Mouse (Mus musculus) gastrocnemius, postnatal 4 days (tissue): ENCODE results near the gene 4930469K13Rik. TPM values are rescaled to one million over a fixed set of nuclear protein-coding genes. Genes with fewer than 3 reads are reported as not detected.

Source experiments
- DNase-seq, 2 experiments: peaks; one replicate each; pipeline ENCODE4 v3.0.0; 2021 to 2022; ENCODE audit warnings: low spot score in 2 of 2, mixed read lengths in 2 of 2
- total RNA-seq, 2 experiments: library from RNA; stranded (reverse); gene quantifications; 2 replicates each; pipeline ENCODE4 v1.2.3; 2021

The 4930469K13Rik gene
- total RNA-seq, 2 experiments from 2014 or later, result not detected

- no peak for DNase-seq
These were observed 153.5 kb downstream of the 4930469K13Rik start for GRCm38 (mm10) chr11:33944786-33945328.

GRCm38 (mm10) chr11:33944067-33944785 lies 154.1 kb downstream of the 4930469K13Rik start:
- no peak for DNase-seq

GRCm38 (mm10) chr11:33943565-33943964 lies 154.8 kb downstream of the 4930469K13Rik start:
- DNase-seq, result no peak

GRCm38 (mm10) chr11:33939456-33940113 lies 158.8 kb downstream of the 4930469K13Rik start:
- DNase-seq, result no peak

DNA sequence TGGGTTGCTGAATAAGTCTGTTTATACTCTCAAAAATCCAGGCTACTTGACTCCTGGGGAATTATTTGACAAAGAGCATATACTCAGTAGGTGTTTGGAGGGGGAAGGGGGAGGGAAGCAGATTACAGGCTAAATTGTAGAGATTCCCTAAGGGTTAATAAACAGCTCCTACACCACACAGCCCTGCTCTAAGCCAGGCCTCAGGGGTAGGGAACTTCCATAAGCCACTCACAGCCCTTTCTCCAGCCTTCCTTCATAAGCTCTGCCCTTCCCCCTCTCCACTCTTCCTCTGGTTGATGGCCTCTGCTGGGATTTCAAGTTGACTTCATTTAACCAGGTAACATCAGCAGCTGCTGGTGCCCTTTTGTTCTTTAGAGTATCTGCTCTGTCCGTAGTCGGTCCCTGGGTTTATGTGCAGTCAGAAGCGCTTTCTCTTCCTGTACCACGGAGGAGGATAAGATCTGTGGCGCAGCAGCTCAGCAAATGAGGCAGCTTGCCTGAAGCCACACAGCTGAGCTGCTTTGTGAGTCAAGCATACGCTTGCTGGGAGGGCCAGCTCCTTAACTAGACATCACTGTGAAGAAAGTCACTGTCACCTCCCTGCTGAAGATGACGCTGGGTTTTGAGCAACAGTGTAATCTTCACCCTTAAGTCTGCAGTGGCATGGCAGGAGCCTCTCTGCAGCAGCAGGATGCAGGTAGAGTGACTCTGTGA lies 159.6 kb downstream of the 4930469K13Rik start:
- no peak for DNase-seq

GRCm38 (mm10) chr11:33937641-33938040 lies 160.7 kb downstream of the 4930469K13Rik start:
- DNase-seq, result no peak

- no peak for DNase-seq
These were observed 164.1 kb downstream of the 4930469K13Rik start for GRCm38 (mm10) chr11:33934286-33934685.

- DNase-seq, result no peak
These were observed 165.8 kb downstream of the 4930469K13Rik start for GRCm38 (mm10) chr11:33932386-33933111.

DNA sequence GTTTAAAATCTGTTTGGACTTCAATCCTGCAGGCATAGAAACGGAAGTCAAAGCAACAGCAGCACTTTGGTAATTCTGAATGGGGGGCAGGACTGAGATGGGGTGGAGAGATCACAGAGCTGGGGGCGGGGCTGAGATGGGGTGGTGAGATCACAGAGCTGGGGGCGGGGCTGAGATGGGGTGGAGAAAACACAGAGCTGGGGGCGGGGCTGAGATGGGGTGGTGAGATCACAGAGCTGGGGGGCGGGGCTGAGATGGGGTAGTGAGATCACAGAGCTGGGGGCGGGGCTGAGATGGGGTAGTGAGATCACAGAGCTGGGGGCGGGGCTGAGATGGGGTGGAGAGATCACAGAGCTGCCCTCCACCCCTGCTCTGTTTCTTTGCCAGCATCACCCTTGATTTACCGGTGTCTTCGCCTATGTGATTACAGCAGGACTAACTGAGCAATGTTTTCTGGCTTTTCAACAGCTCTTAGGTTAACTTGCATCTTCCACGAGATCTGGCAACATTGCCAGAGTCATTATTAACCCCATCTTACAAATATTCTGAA lies 166.4 kb downstream of the 4930469K13Rik start:
- DNase-seq, result peak in 1 of 2 experiments; percentile 23

DNA sequence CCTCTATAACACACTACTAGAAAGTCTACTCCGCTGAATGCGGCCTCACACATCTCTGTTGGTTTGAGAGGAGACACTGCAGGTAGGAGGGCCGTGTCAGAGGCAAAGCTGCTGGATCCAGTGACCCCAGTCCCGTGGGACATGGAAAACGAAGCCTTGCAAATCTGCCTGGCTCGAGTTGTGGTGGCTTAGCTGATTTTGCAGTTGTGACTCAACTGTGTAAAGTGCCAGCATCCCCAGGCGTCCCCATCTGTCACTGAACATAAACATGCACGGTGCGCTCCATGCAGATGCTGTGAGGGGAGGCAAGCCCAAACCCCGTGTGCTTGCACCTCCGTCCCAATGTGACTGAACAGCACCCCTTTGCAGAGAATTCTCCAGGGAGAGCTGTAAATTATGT lies 168.9 kb downstream of the 4930469K13Rik start:
- DNase-seq, result peak in 1 of 2 experiments; percentile 24

DNA sequence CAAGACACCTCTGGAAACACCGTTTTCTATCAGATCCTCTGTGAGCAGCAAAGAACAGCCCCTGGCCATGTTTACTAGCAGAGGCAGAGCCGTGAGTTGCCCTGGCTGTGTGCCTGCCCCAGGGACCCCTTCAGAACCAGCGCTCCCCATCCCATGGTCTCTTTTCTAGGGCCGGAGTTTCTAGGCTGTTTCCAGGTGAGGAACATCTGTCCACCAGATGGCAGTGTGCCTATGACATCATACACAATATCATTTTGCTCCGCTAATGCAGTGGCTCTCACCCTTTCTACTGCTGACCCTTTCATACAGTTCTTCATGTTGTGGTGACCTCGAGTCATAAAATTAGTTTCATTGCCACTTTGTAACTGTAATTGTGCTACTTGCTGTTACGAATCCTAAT lies 169.7 kb downstream of the 4930469K13Rik start:
- DNase-seq, result peak in 1 of 2 experiments; percentile 29

DNA sequence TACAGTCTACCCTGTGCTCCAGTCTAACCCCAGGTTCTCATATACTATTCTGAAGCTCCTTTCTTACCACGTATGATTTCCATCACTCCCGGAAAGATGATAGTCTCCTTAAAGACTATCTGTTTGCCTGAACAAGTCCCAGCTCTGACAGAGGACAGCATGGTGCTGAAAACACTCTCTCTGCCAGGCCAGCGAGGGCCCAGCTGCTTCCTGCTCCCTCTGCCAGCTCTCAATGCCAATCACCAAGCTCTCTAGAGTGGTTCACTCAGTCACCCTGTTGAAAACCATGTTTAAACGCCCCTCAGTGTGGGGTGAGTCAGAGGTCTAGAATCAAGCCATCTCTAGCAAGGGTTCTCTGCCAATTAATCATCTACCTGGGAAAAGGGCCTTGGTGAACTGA lies 170.5 kb downstream of the 4930469K13Rik start:
- no peak for DNase-seq

DNA sequence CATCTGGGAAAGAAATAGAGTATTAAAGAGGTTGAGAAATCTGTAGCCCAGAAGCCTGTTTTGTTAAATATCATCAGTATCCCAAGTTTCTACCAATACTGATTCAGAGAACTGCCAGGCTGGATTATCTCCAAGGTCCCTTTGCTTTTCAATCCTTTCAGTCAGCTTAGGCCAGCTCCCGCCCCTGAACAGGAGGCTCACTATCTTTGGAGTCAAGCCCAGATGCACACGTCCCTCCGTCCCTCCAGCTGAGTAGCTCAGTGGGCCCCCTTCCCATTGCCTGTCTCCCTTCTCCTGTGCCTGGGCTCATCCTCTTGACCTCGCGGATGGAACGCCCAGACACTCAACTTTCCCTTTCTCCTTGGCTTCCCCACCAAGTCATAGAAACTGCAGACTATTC lies 171.0 kb downstream of the 4930469K13Rik start:
- DNase-seq, result no peak

GRCm38 (mm10) chr11:33926551-33926950 lies 171.8 kb downstream of the 4930469K13Rik start:
- DNase-seq, result no peak

DNA sequence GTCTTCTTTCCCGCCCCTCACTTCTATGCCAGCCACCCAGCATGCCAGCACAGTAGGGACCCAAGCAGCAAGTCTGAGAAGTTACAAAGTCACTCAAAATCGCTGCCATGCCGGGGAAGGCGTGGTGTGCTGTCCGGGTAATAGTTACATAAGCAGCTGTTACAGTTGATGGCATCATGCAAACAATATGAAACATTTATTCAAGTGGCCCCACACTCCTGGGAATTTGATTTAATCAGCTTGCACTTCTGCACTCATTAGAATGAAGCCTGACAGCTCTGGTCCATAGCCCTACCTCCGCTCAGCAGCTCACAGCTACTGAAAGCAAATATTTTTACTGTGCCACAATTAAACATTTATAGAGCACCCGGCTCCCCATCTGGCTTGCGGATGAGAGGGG lies 172.6 kb downstream of the 4930469K13Rik start:
- DNase-seq, result no peak

Other genes starting within 250 kb of the 4930469K13Rik start
- under 1 TPM; 0.10 to 0.20 TPM for gene Kcnmb1, start 135.5 kb downstream of the 4930469K13Rik start, total RNA-seq
- under 1 TPM; 0.21 to 0.47 TPM for gene Kcnip1, start 105.4 kb downstream of the 4930469K13Rik start, total RNA-seq
- 1 to 10 TPM; 3.3 to 3.4 TPM for gene Lcp2, start 51.6 kb downstream of the 4930469K13Rik start, total RNA-seq
- gene Foxi1, start 109.5 kb upstream of the 4930469K13Rik start, total RNA-seq, result not detected
- under 1 TPM; 0.10 to 0.17 TPM for gene Fam196b, start 216.3 kb upstream of the 4930469K13Rik start, total RNA-seq